In genomic region chr8:100015638-100016037, GRCm38 (mm10) we compare ENCODE assay signal across 20 mouse cellular contexts.
"Had no signal": no experiment of that assay in that cellular context is flagged by ENCODE, and none has a peak within 500 bp of the region (broad histone marks: within the 10 kb centered on the region; RNA-seq: fewer than 3 reads in every experiment).

No protein-coding gene starts in this region.

- ATAC-seq: forebrain, embryonic 13.5 days; forebrain, embryonic 14.5 days; forebrain, embryonic 15.5 days; forebrain, embryonic 16.5 days; forebrain, postnatal 0 days had no signal

- DNase-seq: cerebellum, adult 9-10 months; cerebellum, adult 9-11 months; cerebellum, postnatal 10 days; cerebellum, postnatal 14 days; cerebellum, postnatal 25 days; cerebellum, postnatal 36 days; embryo, embryonic 11 days; forebrain, postnatal 0 days; gastrocnemius, adult 2 months; gastrocnemius, postnatal 10 days; gastrocnemius, postnatal 14 days; gastrocnemius, postnatal 25 days; gastrocnemius, postnatal 36 days; heart, adult 11 months; heart, adult 18-20 months; heart, adult 2 months had no signal
